Mouse (Mus musculus) ES-Bruce4 (cell line): Measurements from ENCODE around the gene Dchs2.

Source experiments
- CTCF ChIP-seq: IDR thresholded peaks from one replicate; pipeline ENCODE4 v1.8.1; 2011; ENCODE audit warnings: low read depth, low read length
- EP300 ChIP-seq: IDR thresholded peaks from 2 replicates; pipeline ENCODE4 v1.6.1; 2011; ENCODE audit warnings: low read depth, low read length; ENCODE audit not compliant: insufficient read depth
- POLR2A ChIP-seq: IDR thresholded peaks from one replicate; pipeline ENCODE4 v1.8.1; 2011; ENCODE audit warnings: low read length; ENCODE audit not compliant: insufficient read depth

- TF ChIP-seq CTCF (no peak), EP300 (no peak), POLR2A (no peak)
Measured at GRCm38 (mm10) chr3:83222125-83222524, 94.4 kb downstream of the Dchs2 start.
